Mouse (Mus musculus) mesoderm, embryonic 11.5 days (tissue): ENCODE results near the gene Vmn2r2.

ENCODE experiments used
- DNase-seq: peaks from one replicate; pipeline ENCODE4 v3.0.0-alpha.2; 2012; ENCODE audit warnings: low read depth, low spot score

Gene Vmn2r2

GRCm38 (mm10) chr3:64141878-64142508 lies at the start of gene Vmn2r2:
Gene Vmn2r2, minus strand, starts transcription at chr3:64141928.
- no peak for DNase-seq

- no peak for DNase-seq
Observed at GRCm38 (mm10) chr3:64113352-64114046, 28.2 kb downstream of the Vmn2r2 start.

- no peak for DNase-seq
Observed at GRCm38 (mm10) chr3:64112707-64113106, 29.0 kb downstream of the Vmn2r2 start.

- DNase-seq: no peak
Observed at GRCm38 (mm10) chr3:64081247-64081646, 60.5 kb downstream of the Vmn2r2 start, which contains the start of gene Vmn2r1. Gene Vmn2r1, plus strand, starts transcription at chr3:64081547.
